Mouse (Mus musculus) liver, postnatal 0 days (tissue): Measurements from ENCODE around the gene Mysm1.

Experiments used
- CTCF ChIP-seq: sonication (generic); IDR thresholded peaks from 2 replicates; pipeline ENCODE4 v1.5.1; 2016; ENCODE audit warnings: antibody characterized with exemption, low read depth
- EP300 ChIP-seq: IDR thresholded peaks from 2 replicates; pipeline ENCODE4 v1.6.1; 2016; ENCODE audit warnings: antibody characterized with exemption, low read depth, mild to moderate bottlenecking

DNA sequence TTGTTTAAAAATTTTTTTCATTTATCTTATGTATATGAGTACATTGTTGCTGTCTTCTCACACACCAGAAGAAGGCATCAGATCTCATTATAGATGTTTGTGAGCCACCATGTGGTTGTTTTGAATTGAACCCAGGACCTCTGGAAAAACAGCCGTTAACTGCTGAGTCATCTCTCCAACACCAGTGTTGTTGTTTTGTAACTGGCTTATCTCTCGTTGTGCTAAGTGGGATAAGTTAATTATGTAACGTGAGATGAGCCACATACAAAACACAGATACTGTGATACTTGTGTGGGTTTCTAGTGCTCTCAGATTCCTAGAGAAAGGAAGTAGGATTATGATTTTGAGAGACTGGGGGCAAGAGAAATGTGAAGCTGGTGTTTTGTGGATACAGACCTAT lies 11.3 kb upstream of the Mysm1 start:
- TF ChIP-seq EP300 (no peak), CTCF (no peak)
